Mouse (Mus musculus): ENCODE data around the gene Ezh1.

Gene Ezh1

DNA sequence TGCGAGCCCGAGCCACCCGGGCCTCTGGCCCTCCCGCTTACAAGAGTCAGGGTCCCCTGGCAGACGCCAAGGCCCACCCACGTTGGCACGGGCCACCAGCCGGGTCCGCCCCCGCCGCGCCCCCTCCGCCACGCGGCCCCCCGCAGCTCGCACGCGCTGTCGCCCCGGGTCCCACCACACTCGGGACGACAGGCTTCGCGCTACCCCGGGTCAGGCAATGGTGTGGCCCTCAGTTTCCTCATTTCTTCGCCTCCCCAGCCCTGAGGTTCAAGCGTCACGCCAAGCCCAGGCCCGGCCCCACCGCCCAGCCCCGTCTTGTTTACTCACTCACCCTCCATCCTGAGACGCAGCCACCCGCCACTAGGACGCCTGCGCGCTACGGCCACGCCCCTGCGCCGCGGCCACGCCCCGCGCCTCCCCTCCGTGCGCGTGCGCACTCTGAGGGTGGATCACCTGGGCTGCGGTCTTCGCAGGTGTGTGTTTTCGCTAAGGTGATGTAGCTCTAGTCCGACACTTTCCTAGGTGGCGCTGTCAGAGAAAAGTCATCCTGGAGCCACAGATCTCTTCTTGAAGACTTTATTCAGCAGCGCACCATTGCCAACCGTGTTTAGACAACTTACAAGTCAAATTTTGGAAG, at the start of gene Ezh1:
Gene Ezh1 (minus strand): TSS at position 399 of the 637 bp plus-strand sequence.
- DNase-seq (ENCODE audit: low spot score in 2 of 2), result peak; percentile 89 to 92

DNA sequence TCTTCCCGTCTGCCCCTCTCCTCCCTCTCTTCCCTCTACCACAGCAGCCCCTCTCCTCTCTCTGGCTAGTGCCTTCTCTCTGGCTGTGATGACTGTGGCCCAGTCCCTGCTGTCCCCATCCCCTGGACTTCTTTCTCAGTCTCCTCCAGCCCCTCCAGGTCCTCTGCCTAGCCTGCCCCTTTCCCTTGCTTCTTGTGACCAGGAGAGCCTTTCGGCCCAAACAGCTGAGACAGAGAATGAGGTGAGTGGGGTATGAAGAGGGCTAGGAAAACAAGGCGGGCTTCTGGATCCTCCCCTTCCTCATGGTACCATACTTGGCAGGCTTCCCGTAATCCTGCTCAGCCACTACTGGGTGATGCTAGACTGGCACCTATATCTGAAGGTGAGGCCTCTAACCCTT, 49.0 kb upstream of the Ezh1 start:
- no peak for DNase-seq (ENCODE audit: low spot score in 2 of 2)

GRCm38 (mm10) chr11:101272446-101272845, 46.2 kb upstream of the Ezh1 start:
- DNase-seq (ENCODE audit: low spot score in 2 of 2), result no peak

- DNase-seq (ENCODE audit: low spot score in 2 of 2), result no peak
Observed at GRCm38 (mm10) chr11:101269577-101270116, 43.4 kb upstream of the Ezh1 start.

DNA sequence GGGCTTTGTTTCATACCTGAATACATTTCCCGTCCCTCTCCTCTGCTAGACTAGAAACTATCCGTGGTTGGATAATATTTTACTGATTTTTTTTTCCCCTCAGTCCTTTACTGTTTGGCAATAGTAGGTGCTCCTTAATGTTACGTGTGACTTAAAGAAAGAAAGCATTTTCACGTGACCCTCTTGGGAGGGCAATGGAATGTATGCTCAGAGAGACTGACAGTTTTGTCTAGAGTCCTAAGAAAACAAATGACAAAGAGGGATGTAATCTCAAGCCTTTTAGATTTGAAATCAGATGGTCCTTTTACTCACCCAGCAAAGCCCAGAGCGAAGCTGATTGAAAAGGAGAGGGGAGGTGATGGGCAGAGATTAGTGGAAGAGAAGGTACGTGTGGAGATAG, 39.6 kb upstream of the Ezh1 start:
- no peak for DNase-seq (ENCODE audit: low spot score in 2 of 2)

GRCm38 (mm10) chr11:101264954-101265471, 38.8 kb upstream of the Ezh1 start:
- no peak for DNase-seq (ENCODE audit: low spot score in 2 of 2)

GRCm38 (mm10) chr11:101263989-101264280, 37.7 kb upstream of the Ezh1 start:
- no peak for DNase-seq (ENCODE audit: low spot score in 2 of 2)

- DNase-seq (ENCODE audit: low spot score in 2 of 2), result no peak
Observed at GRCm38 (mm10) chr11:101263138-101263988, 37.1 kb upstream of the Ezh1 start.

- DNase-seq (ENCODE audit: low spot score in 2 of 2), result no peak
Observed at GRCm38 (mm10) chr11:101262272-101262967, 36.2 kb upstream of the Ezh1 start.

DNA sequence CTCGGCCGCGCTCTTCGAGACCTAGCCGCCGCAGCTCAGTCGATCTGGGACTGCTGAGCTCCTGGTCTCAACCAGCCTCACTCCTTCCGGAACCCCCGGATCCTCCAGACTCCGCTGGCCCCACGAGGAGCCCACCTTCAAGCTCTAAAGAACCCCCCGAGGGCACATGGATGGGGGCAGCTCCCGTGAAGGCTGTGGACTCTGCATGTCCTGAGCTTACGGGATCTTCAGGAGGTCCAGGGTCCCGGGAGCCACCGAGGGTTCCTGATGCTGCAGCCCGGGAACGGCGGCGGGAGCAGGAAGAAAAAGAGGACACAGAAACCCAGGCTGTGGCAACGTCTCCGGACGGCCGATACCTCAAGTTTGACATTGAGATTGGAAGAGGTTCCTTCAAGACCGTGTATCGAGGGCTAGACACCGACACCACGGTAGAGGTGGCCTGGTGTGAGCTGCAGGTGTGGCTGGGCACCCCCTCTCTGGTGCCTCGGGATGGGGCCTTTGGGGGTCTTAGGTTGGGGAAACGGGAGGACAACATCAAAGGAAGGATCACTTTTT, 34.6 kb upstream of the Ezh1 start:
- no peak for DNase-seq (ENCODE audit: low spot score in 2 of 2)

GRCm38 (mm10) chr11:101259948-101260825, 33.9 kb upstream of the Ezh1 start, which contains the start of gene Wnk4:
Wnk4 (plus strand) TSS chr11:101260567.
- peak; percentile 59 to 63 for DNase-seq (ENCODE audit: low spot score in 2 of 2)

DNA sequence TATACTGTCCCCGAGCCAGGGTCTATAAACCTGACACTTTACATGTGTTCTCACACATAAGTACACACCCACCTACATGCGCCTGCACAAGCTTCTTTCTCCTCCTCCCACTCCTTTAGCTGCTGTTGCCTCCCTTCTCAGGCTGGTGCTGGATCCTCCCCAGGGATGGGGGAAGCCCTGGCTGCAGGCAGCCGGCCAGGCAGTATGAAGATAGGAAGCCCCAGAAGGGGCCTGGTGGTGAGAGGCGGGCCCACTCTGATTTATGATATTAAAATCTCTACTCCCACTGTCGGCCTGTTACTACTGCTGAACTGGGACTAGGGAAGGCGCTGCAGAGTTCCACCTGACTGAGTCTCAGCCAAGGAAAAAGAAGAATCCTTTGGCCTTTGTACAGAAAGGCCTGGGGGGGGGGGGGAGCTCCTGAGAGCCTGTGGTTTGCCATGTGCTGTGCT, 33.0 kb upstream of the Ezh1 start:
- DNase-seq (ENCODE audit: low spot score in 2 of 2), result no peak

- DNase-seq (ENCODE audit: low spot score in 2 of 2), result no peak
Observed at GRCm38 (mm10) chr11:101255826-101256775, 29.8 kb upstream of the Ezh1 start.

GRCm38 (mm10) chr11:101253613-101254389, 27.5 kb upstream of the Ezh1 start, which contains the start of gene Vps25:
Vps25 (plus strand) TSS chr11:101253707.
- DNase-seq (ENCODE audit: low spot score in 2 of 2), result peak; percentile 73 to 84

DNA sequence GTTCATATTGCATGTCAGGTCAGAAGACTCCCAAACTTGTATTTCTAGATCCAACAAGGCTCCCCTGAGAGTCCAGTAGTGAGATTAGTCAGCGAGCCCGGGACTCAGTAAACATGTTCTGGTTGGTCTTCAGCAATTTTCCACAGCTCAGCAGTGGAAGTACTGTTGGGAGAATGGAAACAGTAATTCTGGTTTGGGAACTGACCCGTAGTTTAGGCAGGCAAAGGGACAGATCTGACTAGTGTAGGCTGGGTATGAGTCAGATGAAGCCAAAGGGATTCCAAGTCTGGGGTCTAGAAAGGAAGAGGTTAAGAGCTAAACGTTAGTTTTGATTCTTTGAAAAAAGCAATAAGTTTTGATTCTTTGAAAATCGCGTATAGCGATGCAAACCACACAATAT, 26.7 kb upstream of the Ezh1 start:
- DNase-seq (ENCODE audit: low spot score in 2 of 2), result no peak

DNA sequence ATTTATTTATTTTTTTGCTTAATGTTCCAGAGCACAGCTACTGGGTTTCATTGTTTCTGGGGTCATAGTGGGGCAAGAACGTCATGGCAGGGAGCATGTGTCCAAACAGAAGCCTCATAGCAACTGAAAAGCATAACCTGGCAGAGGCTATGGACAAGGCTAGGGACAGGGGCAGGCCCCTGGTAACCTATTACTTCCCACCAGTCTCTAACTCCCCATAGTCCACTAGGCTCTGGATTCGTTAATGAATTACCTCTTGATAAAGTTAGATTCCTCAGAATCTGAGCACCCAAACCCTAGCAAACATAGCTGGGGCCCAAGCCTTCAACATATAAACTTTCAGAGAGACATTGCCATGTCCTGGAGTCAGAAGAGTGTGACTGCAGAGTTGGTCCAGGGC, 24.8 kb upstream of the Ezh1 start:
- no peak for DNase-seq (ENCODE audit: low spot score in 2 of 2)

GRCm38 (mm10) chr11:101248258-101248994, 22.2 kb upstream of the Ezh1 start:
- DNase-seq (ENCODE audit: low spot score in 2 of 2), result peak in 1 of 2 experiments; percentile 52

- no peak for DNase-seq (ENCODE audit: low spot score in 2 of 2)
Observed at GRCm38 (mm10) chr11:101247521-101248030, 21.3 kb upstream of the Ezh1 start.
